Mouse (Mus musculus): ENCODE measurements around the gene Cabp2. TPM values are rescaled to one million over a fixed set of nuclear protein-coding genes. Genes with fewer than 3 reads are reported as not detected.

Cabp2 gene
- polyA plus RNA-seq, 1 experiment from 2014 or later: not detected

- Histone ChIP-seq H3K9ac (no peak overlapping the region), H3K9me3 (no peaks in the 10 kb centered on the region), H3K27ac (no peak overlapping the region), H3K4me2 (no peak overlapping the region), H3K4me3 (no peak overlapping the region), H3K27me3 (peaks cover 13% of the 10 kb centered on the region; the same call in 1 of the 2 replicates), H3K36me3 (no peaks in the 10 kb centered on the region), H3K4me1 (no peaks in the 10 kb centered on the region; the same call in 1 of the 2 replicates)
- ATAC-seq (ENCODE audit: borderline replicate concordance, extremely low read depth, low FRiP score, low TSS enrichment): no peak
- 88% methylated on average over 1 of the region's 1 CpGs for WGBS
Observed at GRCm38 (mm10) chr19:4084984-4085383, 3.6 kb downstream of the Cabp2 start.

- Histone ChIP-seq H3K4me1 (no peaks in the 10 kb centered on the region; the same call in 1 of the 2 replicates), H3K36me3 (no peaks in the 10 kb centered on the region), H3K4me2 (no peak overlapping the region), H3K9ac (no peak overlapping the region), H3K27ac (no peak overlapping the region), H3K9me3 (no peaks in the 10 kb centered on the region), H3K27me3 (peaks cover 13% of the 10 kb centered on the region; the same call in 1 of the 2 replicates), H3K4me3 (no peak overlapping the region)
- ATAC-seq (ENCODE audit: borderline replicate concordance, extremely low read depth, low FRiP score, low TSS enrichment): no peak
- WGBS: 84% methylated on average over 15 of the region's 15 CpGs
Observed at GRCm38 (mm10) chr19:4086156-4086555, 4.8 kb downstream of the Cabp2 start.

GRCm38 (mm10) chr19:4087090-4087489, 5.7 kb downstream of the Cabp2 start:
- ATAC-seq (ENCODE audit: borderline replicate concordance, extremely low read depth, low FRiP score, low TSS enrichment): no peak

GRCm38 (mm10) chr19:4088146-4088545, 6.8 kb downstream of the Cabp2 start:
- Histone ChIP-seq H3K36me3 (no peaks in the 10 kb centered on the region), H3K4me2 (no peak overlapping the region), H3K4me3 (no peak overlapping the region), H3K9me3 (no peaks in the 10 kb centered on the region), H3K27ac (no peak overlapping the region), H3K9ac (no peak overlapping the region), H3K27me3 (peaks cover 13% of the 10 kb centered on the region; the same call in 1 of the 2 replicates), H3K4me1 (no peaks in the 10 kb centered on the region; the same call in 1 of the 2 replicates)
- WGBS: 30% methylated on average over 5 of the region's 5 CpGs
- ATAC-seq (ENCODE audit: borderline replicate concordance, extremely low read depth, low FRiP score, low TSS enrichment): no peak

More at GRCm38 (mm10) chr19:4087090-4087489, 5.7 kb downstream of the Cabp2 start:
- no peak overlapping the region for H3K27ac ChIP-seq
- no peaks in the 10 kb centered on the region for H3K9me3 ChIP-seq
- peaks cover 13% of the 10 kb centered on the region; the same call in 1 of the 2 replicates for H3K27me3 ChIP-seq
- H3K4me2 ChIP-seq: no peak overlapping the region
- no peak overlapping the region for H3K9ac ChIP-seq
- H3K4me1 ChIP-seq: no peaks in the 10 kb centered on the region; the same call in 1 of the 2 replicates
- WGBS: 82% methylated on average over 5 of the region's 5 CpGs
- H3K4me3 ChIP-seq: no peak overlapping the region
- no peaks in the 10 kb centered on the region for H3K36me3 ChIP-seq

- H3K27me3 ChIP-seq: peaks cover 13% of the 10 kb centered on the region; the same call in 1 of the 2 replicates
- H3K4me2 ChIP-seq: no peak overlapping the region
- no peaks in the 10 kb centered on the region for H3K4me1 ChIP-seq
- H3K9ac ChIP-seq: no peak overlapping the region
- WGBS: 73% methylated on average over 6 of the region's 6 CpGs
- H3K36me3 ChIP-seq: no peaks in the 10 kb centered on the region
- H3K9me3 ChIP-seq: no peaks in the 10 kb centered on the region
- H3K4me3 ChIP-seq: no peak overlapping the region
- no peak for ATAC-seq (ENCODE audit: borderline replicate concordance, extremely low read depth, low FRiP score, low TSS enrichment)
- H3K27ac ChIP-seq: no peak overlapping the region
Observed at GRCm38 (mm10) chr19:4089128-4089527, 7.8 kb downstream of the Cabp2 start.

GRCm38 (mm10) chr19:4090446-4090845, 9.1 kb downstream of the Cabp2 start:
- no peaks in the 10 kb centered on the region for H3K9me3 ChIP-seq
- H3K27me3 ChIP-seq: peaks cover 6% of the 10 kb centered on the region; the same call in 1 of the 2 replicates
- H3K27ac ChIP-seq: no peak overlapping the region
- H3K4me2 ChIP-seq: no peak overlapping the region
- H3K4me3 ChIP-seq: no peak overlapping the region
- H3K4me1 ChIP-seq: no peaks in the 10 kb centered on the region
- 80% methylated on average over 3 of the region's 3 CpGs for WGBS
- H3K9ac ChIP-seq: no peak overlapping the region
- H3K36me3 ChIP-seq: no peaks in the 10 kb centered on the region
- ATAC-seq (ENCODE audit: borderline replicate concordance, extremely low read depth, low FRiP score, low TSS enrichment): no peak

GRCm38 (mm10) chr19:4091383-4091782, 10.0 kb downstream of the Cabp2 start:
- Histone ChIP-seq H3K4me2 (no peak overlapping the region), H3K9me3 (no peaks in the 10 kb centered on the region), H3K4me1 (0 out of 2 replicates have a peak, but pooled peaks cover 2% of the 10 kb centered on the region), H3K36me3 (no peaks in the 10 kb centered on the region), H3K9ac (no peak overlapping the region), H3K4me3 (no peak overlapping the region), H3K27me3 (peaks cover 6% of the 10 kb centered on the region; the same call in 1 of the 2 replicates), H3K27ac (no peak overlapping the region)
- WGBS: 47% methylated on average over 2 of the region's 2 CpGs
- ATAC-seq (ENCODE audit: borderline replicate concordance, extremely low read depth, low FRiP score, low TSS enrichment): no peak

GRCm38 (mm10) chr19:4092750-4093149, 11.4 kb downstream of the Cabp2 start:
- H3K27ac ChIP-seq: no peak overlapping the region
- H3K36me3 ChIP-seq: no peaks in the 10 kb centered on the region
- ATAC-seq (ENCODE audit: borderline replicate concordance, extremely low read depth, low FRiP score, low TSS enrichment): no peak
- H3K9me3 ChIP-seq: no peaks in the 10 kb centered on the region
- no peak overlapping the region for H3K9ac ChIP-seq
- WGBS: 56% methylated on average over 3 of the region's 3 CpGs
- H3K4me3 ChIP-seq: no peak overlapping the region
- H3K4me2 ChIP-seq: no peak overlapping the region
- peaks cover 6% of the 10 kb centered on the region; the same call in 1 of the 2 replicates for H3K4me1 ChIP-seq
- peaks cover 6% of the 10 kb centered on the region; the same call in 1 of the 2 replicates for H3K27me3 ChIP-seq

GRCm38 (mm10) chr19:4093772-4094171, 12.4 kb downstream of the Cabp2 start:
- Histone ChIP-seq H3K9ac (no peak overlapping the region), H3K4me2 (no peak overlapping the region), H3K4me1 (peaks cover 16% of the 10 kb centered on the region), H3K27ac (no peak overlapping the region), H3K27me3 (peaks cover 6% of the 10 kb centered on the region; the same call in 1 of the 2 replicates), H3K4me3 (no peak overlapping the region), H3K36me3 (no peaks in the 10 kb centered on the region), H3K9me3 (no peaks in the 10 kb centered on the region)
- no peak for ATAC-seq (ENCODE audit: borderline replicate concordance, extremely low read depth, low FRiP score, low TSS enrichment)
- 67% methylated on average over 7 of the region's 7 CpGs for WGBS

- Histone ChIP-seq H3K27me3 (peaks cover 3% of the 10 kb centered on the region; the same call in 1 of the 2 replicates), H3K36me3 (no peaks in the 10 kb centered on the region), H3K4me3 (no peak overlapping the region), H3K9me3 (no peaks in the 10 kb centered on the region), H3K4me2 (no peak overlapping the region), H3K4me1 (peaks cover 21% of the 10 kb centered on the region), H3K9ac (no peak overlapping the region), H3K27ac (no peak overlapping the region)
- ATAC-seq (ENCODE audit: borderline replicate concordance, extremely low read depth, low FRiP score, low TSS enrichment): no peak
- WGBS: 63% methylated on average over 3 of the region's 3 CpGs
Observed at GRCm38 (mm10) chr19:4094348-4094747, 13.0 kb downstream of the Cabp2 start.

GRCm38 (mm10) chr19:4094774-4095303, 13.5 kb downstream of the Cabp2 start:
- Histone ChIP-seq H3K27me3 (peaks cover 4% of the 10 kb centered on the region; the same call in 1 of the 2 replicates), H3K27ac (no peak overlapping the region), H3K4me1 (peaks cover 26% of the 10 kb centered on the region), H3K9me3 (no peaks in the 10 kb centered on the region), H3K4me2 (no peak overlapping the region), H3K4me3 (no peak overlapping the region), H3K9ac (no peak overlapping the region), H3K36me3 (no peaks in the 10 kb centered on the region)
- no peak for ATAC-seq (ENCODE audit: borderline replicate concordance, extremely low read depth, low FRiP score, low TSS enrichment)
- 65% methylated on average over 5 of the region's 5 CpGs for WGBS

GRCm38 (mm10) chr19:4095802-4096201, 14.4 kb downstream of the Cabp2 start:
- Histone ChIP-seq H3K4me2 (peak overlapping the region; percentile 73; the same call in 1 of the 2 replicates), H3K4me1 (peaks cover 36% of the 10 kb centered on the region), H3K9ac (no peak overlapping the region), H3K27me3 (peaks cover 14% of the 10 kb centered on the region), H3K36me3 (no peaks in the 10 kb centered on the region), H3K4me3 (no peak overlapping the region), H3K9me3 (no peaks in the 10 kb centered on the region), H3K27ac (no peak overlapping the region)
- ATAC-seq (ENCODE audit: borderline replicate concordance, extremely low read depth, low FRiP score, low TSS enrichment): no peak
- 65% methylated on average over 3 of the region's 3 CpGs for WGBS

Measured in lung, embryonic 15.5 days (tissue).